In genomic region chr9:107626844-107627277, GRCm38 (mm10) we compare ENCODE assay signal across 8 mouse cellular contexts. TPM values are rescaled to one million over a fixed set of nuclear protein-coding genes. Genes with fewer than 3 reads are reported as not detected.
DNase-seq lines count a peak whose midpoint lies in the region; ATAC-seq and TF ChIP-seq lines count a peak whose summit lies in the region.

No protein-coding gene starts in this region.

- H3K36me3 ChIP-seq in CH12.LX (replicated peaks in 1 of 2; ENCODE audit: control insufficient read depth in 1 of 2, insufficient read depth in 1 of 2, low read length in 1 of 2): peaks cover 29 to 77% of the 10 kb centered on the region in 2 experiments
- peaks cover 63% of the 10 kb centered on the region for H3K36me3 ChIP-seq in heart, embryonic 13.5 days
- 0 out of 2 replicates have a peak, but pooled peaks cover 4% of the 10 kb centered on the region for H3K36me3 ChIP-seq in kidney, postnatal 0 days (ENCODE audit: insufficient read depth, low read length)
- peaks cover 62% of the 10 kb centered on the region for H3K36me3 ChIP-seq in liver, embryonic 15.5 days (replicated peaks)

- H3K4me1 ChIP-seq in CH12.LX (ENCODE audit: control insufficient read depth in 1 of 2, insufficient read depth in 2 of 2): peaks cover 33 to 77% of the 10 kb centered on the region in 2 experiments
- H3K4me1 ChIP-seq in embryonic fibroblast, embryonic 13.5 days (ENCODE audit: control insufficient read depth, insufficient read depth, low read length): peaks cover 28% of the 10 kb centered on the region
- peaks cover 92% of the 10 kb centered on the region for H3K4me1 ChIP-seq in heart, embryonic 13.5 days
- H3K4me1 ChIP-seq in kidney, postnatal 0 days (replicated peaks; ENCODE audit: insufficient read depth, low read length): peaks cover 53% of the 10 kb centered on the region
- H3K4me1 ChIP-seq in liver, embryonic 15.5 days (replicated peaks): peaks cover 81% of the 10 kb centered on the region

- peak overlapping the region; percentile 2; the same call in 1 of the 2 replicates for H3K9ac ChIP-seq in CH12.LX (ENCODE audit: insufficient read depth, low read depth)
- H3K9ac ChIP-seq in heart, embryonic 13.5 days: peak overlapping the region; percentile 95
- peak overlapping the region; percentile 41 for H3K9ac ChIP-seq in kidney, postnatal 0 days (ENCODE audit: low read depth, low read length)
- H3K9ac ChIP-seq in liver, embryonic 15.5 days: peak overlapping the region; percentile 40; the same call in 1 of the 2 replicates

- TF ChIP-seq CTCF in CH12.LX (conservative IDR thresholded peaks at IDR 0.05 in 1 of 2, IDR thresholded peaks at IDR 0.05 in 1 of 2; ENCODE audit: low read depth in 2 of 2, low read length in 2 of 2): peak; percentile 14 to 92; a peak in 2 of 4 replicates
- peak; percentile 86 for TF ChIP-seq CTCF in embryonic fibroblast, embryonic 13.5 days (IDR thresholded peaks at IDR 0.05; ENCODE audit: borderline replicate concordance, insufficient read depth, low read length)
- peak; percentile 96 for TF ChIP-seq CTCF in kidney, postnatal 0 days (IDR thresholded peaks at IDR 0.05; ENCODE audit: low read depth)

- no peak overlapping the region for H3K4me3 ChIP-seq in CH12.LX (replicated peaks in 1 of 3; ENCODE audit: low read depth in 2 of 3, low read length in 2 of 3, poor library complexity in 1 of 3)
- no peak overlapping the region for H3K4me3 ChIP-seq in embryonic fibroblast, embryonic 13.5 days (ENCODE audit: insufficient read depth, low read length)
- H3K4me3 ChIP-seq in heart, embryonic 13.5 days: 0 out of 2 replicates have a peak overlapping the region, but pooled peaks have one; percentile 13
- no peak overlapping the region for H3K4me3 ChIP-seq in kidney, postnatal 0 days (replicated peaks; ENCODE audit: low read depth, low read length)
- H3K4me3 ChIP-seq in liver, embryonic 15.5 days (replicated peaks): no peak overlapping the region

- WGBS in heart, embryonic 13.5 days: 0% methylated on average over 2 of the region's 2 CpGs
- WGBS in kidney, postnatal 0 days: 6% methylated on average over 2 of the region's 2 CpGs
- WGBS in liver, embryonic 15.5 days (ENCODE audit: insufficient replicate concordance): 5% methylated on average over 2 of the region's 2 CpGs

- H3K9me3 ChIP-seq in CH12.LX (replicated peaks; ENCODE audit: low read length): no peaks in the 10 kb centered on the region
- H3K9me3 ChIP-seq in heart, embryonic 13.5 days: no peaks in the 10 kb centered on the region
- no peaks in the 10 kb centered on the region for H3K9me3 ChIP-seq in kidney, postnatal 0 days (replicated peaks; ENCODE audit: low read length)
- no peaks in the 10 kb centered on the region for H3K9me3 ChIP-seq in liver, embryonic 15.5 days (replicated peaks)

- dilution Hi-C loops in CH12.LX (cut with MboI; ENCODE audit: extremely low pct_ligation_motif_present, extremely low pct_unique_long_range_greater_than_20kb, low sequenced_read_pairs): no loop called here

- ATAC-seq in heart, embryonic 13.5 days (ENCODE audit: extremely low read depth, insufficient number of reproducible peaks, low FRiP score, low TSS enrichment): peak; percentile 38
- peak; percentile 64 for ATAC-seq in kidney, postnatal 0 days (replicated peaks; ENCODE audit: low FRiP score, low read depth)
- peak; percentile 47; the same call in 1 of the 2 replicates for ATAC-seq in liver, embryonic 15.5 days (ENCODE audit: insufficient read depth)

- peaks cover 68% of the 10 kb centered on the region for H3K79me2 ChIP-seq in CH12.LX (replicated peaks; ENCODE audit: control insufficient read depth, extremely low read depth, insufficient read depth, poor library complexity, severe bottlenecking)

- TF ChIP-seq RAD21 in CH12.LX (IDR thresholded peaks at IDR 0.05; ENCODE audit: low read depth, low read length): peak; percentile 70

- in situ Hi-C loops in CH12.LX (cut with MboI; ENCODE audit: low pct_ligation_motif_present, low pct_unique_long_range_greater_than_20kb, low sequenced_read_pairs): no loop called here

- peak; percentile 79 for DNase-seq in CH12.LX (ENCODE audit: extremely low read depth)
- DNase-seq in adrenal gland, postnatal 36 days: peak; percentile 76 to 91
- peak; percentile 94 for DNase-seq in kidney, postnatal 0 days (ENCODE audit: low spot score)
- DNase-seq in neural tube, embryonic 10.5 days (ENCODE audit: extremely low spot score, low spot score): peak; percentile 96
- DNase-seq in testis, postnatal 14 days (ENCODE audit: low spot score): peak; percentile 63

- H3K4me2 ChIP-seq in CH12.LX (ENCODE audit: insufficient read depth, low read depth, poor library complexity, severe bottlenecking): no peak overlapping the region
- peak overlapping the region; percentile 50 for H3K4me2 ChIP-seq in heart, embryonic 13.5 days
- H3K4me2 ChIP-seq in kidney, postnatal 0 days (ENCODE audit: low read length): peak overlapping the region; percentile 40
- H3K4me2 ChIP-seq in liver, embryonic 15.5 days: peak overlapping the region; percentile 43

- TF ChIP-seq POLR2A in CH12.LX (IDR thresholded peaks at IDR 0.05; ENCODE audit: low read depth, low read length): no peak
- no peak for TF ChIP-seq POLR2A in embryonic fibroblast, embryonic 13.5 days (IDR thresholded peaks at IDR 0.05; ENCODE audit: low read depth, low read length)

- H3K27me3 ChIP-seq in CH12.LX (replicated peaks): no peaks in the 10 kb centered on the region
- H3K27me3 ChIP-seq in heart, embryonic 13.5 days (replicated peaks): no peaks in the 10 kb centered on the region
- no peaks in the 10 kb centered on the region for H3K27me3 ChIP-seq in kidney, postnatal 0 days (ENCODE audit: insufficient read depth, low read length)
- no peaks in the 10 kb centered on the region for H3K27me3 ChIP-seq in liver, embryonic 15.5 days

- no peak overlapping the region for H3K27ac ChIP-seq in CH12.LX (ENCODE audit: insufficient read depth, low read depth)
- H3K27ac ChIP-seq in embryonic fibroblast, embryonic 13.5 days (ENCODE audit: insufficient read depth, low read length): peak overlapping the region; percentile 44
- H3K27ac ChIP-seq in heart, embryonic 13.5 days (replicated peaks): peak overlapping the region; percentile 84
- H3K27ac ChIP-seq in kidney, postnatal 0 days: peak overlapping the region; percentile 92
- H3K27ac ChIP-seq in liver, embryonic 15.5 days (replicated peaks): peak overlapping the region; percentile 66

- no peak for TF ChIP-seq EP300 in CH12.LX (IDR thresholded peaks at IDR 0.05; ENCODE audit: low read length)

RNA-seq across cellular contexts. Expression of gene Gnai2, which starts 8.3 kb away (rescaled TPM):
- total RNA-seq in CH12.LX (2012; rRNA removed) (154 and 160 TPM in 2 replicates), CH12.LX (2014; rRNA removed) (86.2 and 98.2 TPM in 2 replicates)
- 262 and 286 TPM in 2 replicates for polyA plus RNA-seq in CH12.LX (2012; ENCODE audit: insufficient read length, low read depth)
- total RNA-seq in adrenal gland, postnatal 36 days (2021): 100 to 1,000 TPM; 221 to 245 TPM
- 388 and 402 TPM in 2 replicates for polyA plus RNA-seq in embryonic fibroblast, embryonic 13.5 days (2011; ENCODE audit: insufficient read length, low read depth, missing spikeins)
- polyA plus RNA-seq in heart, embryonic 13.5 days (2015; fragmentation: Nextera tagmentation; extraction: Ambion mirVana): 387 and 392 TPM in 2 replicates
- polyA plus RNA-seq in kidney, postnatal 0 days (2015; fragmentation: Nextera tagmentation; extraction: Ambion mirVana): 351 and 359 TPM in 2 replicates
- polyA plus RNA-seq in liver, embryonic 15.5 days (2015; fragmentation: Nextera tagmentation; extraction: Ambion mirVana): 162 and 167 TPM in 2 replicates

RNA-seq across cellular contexts. Expression of gene Sema3b, which starts 17.8 kb away (rescaled TPM):
- total RNA-seq in CH12.LX (2012; rRNA removed): 7.4 and 11.6 TPM in 2 replicates
- total RNA-seq in CH12.LX (2014; rRNA removed): 8.0 and 8.2 TPM in 2 replicates
- polyA plus RNA-seq in CH12.LX (2012; ENCODE audit: insufficient read length, low read depth): 4.3 and 4.7 TPM in 2 replicates
- 1 to 10 TPM; 4.6 to 8.4 TPM for total RNA-seq in adrenal gland, postnatal 36 days (2021)
- 9.5 and 16.6 TPM in 2 replicates for polyA plus RNA-seq in embryonic fibroblast, embryonic 13.5 days (2011; ENCODE audit: insufficient read length, low read depth, missing spikeins)
- 9.9 and 11.8 TPM in 2 replicates for polyA plus RNA-seq in heart, embryonic 13.5 days (2015; fragmentation: Nextera tagmentation; extraction: Ambion mirVana)
- polyA plus RNA-seq in kidney, postnatal 0 days (2015; fragmentation: Nextera tagmentation; extraction: Ambion mirVana): 30.5 and 33.3 TPM in 2 replicates
- polyA plus RNA-seq in liver, embryonic 15.5 days (2015; fragmentation: Nextera tagmentation; extraction: Ambion mirVana): 0.74 and 0.77 TPM in 2 replicates

RNA-seq across cellular contexts. Expression of gene Ifrd2, which starts 39.4 kb away (rescaled TPM):
- 91.3 and 101 TPM in 2 replicates for total RNA-seq in CH12.LX (2012; rRNA removed)
- total RNA-seq in CH12.LX (2014; rRNA removed): 57.7 and 62.8 TPM in 2 replicates
- polyA plus RNA-seq in CH12.LX (2012; ENCODE audit: insufficient read length, low read depth): 127 and 143 TPM in 2 replicates
- total RNA-seq in adrenal gland, postnatal 36 days (2021): 10 to 100 TPM; 37.8 to 43.1 TPM
- 31.1 and 31.5 TPM in 2 replicates for polyA plus RNA-seq in embryonic fibroblast, embryonic 13.5 days (2011; ENCODE audit: insufficient read length, low read depth, missing spikeins)
- polyA plus RNA-seq in heart, embryonic 13.5 days (2015; fragmentation: Nextera tagmentation; extraction: Ambion mirVana): 35.7 and 41.3 TPM in 2 replicates
- polyA plus RNA-seq in kidney, postnatal 0 days (2015; fragmentation: Nextera tagmentation; extraction: Ambion mirVana): 28.9 and 29.9 TPM in 2 replicates
- polyA plus RNA-seq in liver, embryonic 15.5 days (2015; fragmentation: Nextera tagmentation; extraction: Ambion mirVana): 161 and 198 TPM in 2 replicates

RNA-seq across cellular contexts. Expression of gene Slc38a3, which starts 42.5 kb away (rescaled TPM):
- total RNA-seq in CH12.LX (2012; rRNA removed) (0.04 TPM in 1 of 2 replicates, not detected in the other), CH12.LX (2014; rRNA removed) (not detected in 2 replicates)
- polyA plus RNA-seq in CH12.LX (2012; ENCODE audit: insufficient read length, low read depth): not detected in 2 replicates
- 1 to 10 TPM in 1 of 2 experiments, under 1 TPM in 1; 0.30 to 1.0 TPM for total RNA-seq in adrenal gland, postnatal 36 days (2021)
- 1.1 TPM in 1 of 2 replicates, not detected in the other for polyA plus RNA-seq in embryonic fibroblast, embryonic 13.5 days (2011; ENCODE audit: insufficient read length, low read depth, missing spikeins)
- 2.8 and 2.9 TPM in 2 replicates for polyA plus RNA-seq in heart, embryonic 13.5 days (2015; fragmentation: Nextera tagmentation; extraction: Ambion mirVana)
- polyA plus RNA-seq in kidney, postnatal 0 days (2015; fragmentation: Nextera tagmentation; extraction: Ambion mirVana): 12.9 and 14.7 TPM in 2 replicates
- polyA plus RNA-seq in liver, embryonic 15.5 days (2015; fragmentation: Nextera tagmentation; extraction: Ambion mirVana): 35.0 and 50.9 TPM in 2 replicates

RNA-seq across cellular contexts. Expression of gene Hyal3, which starts 46.2 kb away (rescaled TPM):
- total RNA-seq in CH12.LX (2012; rRNA removed) (0.13 TPM in 1 of 2 replicates, not detected in the other), CH12.LX (2014; rRNA removed) (0.12 TPM in 1 of 2 replicates, not detected in the other)
- 0.14 and 0.21 TPM in 2 replicates for polyA plus RNA-seq in CH12.LX (2012; ENCODE audit: insufficient read length, low read depth)
- total RNA-seq in adrenal gland, postnatal 36 days (2021): 1 to 10 TPM in 1 of 2 experiments, under 1 TPM in 1; 0.99 to 1.6 TPM
- 0.40 and 0.76 TPM in 2 replicates for polyA plus RNA-seq in embryonic fibroblast, embryonic 13.5 days (2011; ENCODE audit: insufficient read length, low read depth, missing spikeins)
- polyA plus RNA-seq in heart, embryonic 13.5 days (2015; fragmentation: Nextera tagmentation; extraction: Ambion mirVana): 0.48 and 0.68 TPM in 2 replicates
- polyA plus RNA-seq in kidney, postnatal 0 days (2015; fragmentation: Nextera tagmentation; extraction: Ambion mirVana): 1.3 and 2.0 TPM in 2 replicates
- 0.64 TPM in 2 replicates for polyA plus RNA-seq in liver, embryonic 15.5 days (2015; fragmentation: Nextera tagmentation; extraction: Ambion mirVana)

Comparison
In these comparisons a context has a peak if more than half of its experiments do, and no peak if none do; other contexts are left out.
1. H3K9ac ChIP-seq: peak in every context shown above with its lines; median percentile 95 in heart, embryonic 13.5 days; 41 in kidney, postnatal 0 days; 40 in liver, embryonic 15.5 days; 2 in CH12.LX.